Mouse (Mus musculus) brain, embryonic 14.5 days (tissue): ENCODE data around the gene Tmem171. TPM values are rescaled to one million over a fixed set of nuclear protein-coding genes. Genes with fewer than 3 reads are reported as not detected.

Experiments used
- DNase-seq: peaks from one replicate; pipeline ENCODE4 v3.0.0-alpha.2; 2011; ENCODE audit warnings: low read depth
- CTCF ChIP-seq: fragments of 200-500 bp; IDR thresholded peaks from 2 replicates; pipeline ENCODE4 v1.5.1; 2012; ENCODE audit warnings: inconsistent platforms, mild to moderate bottlenecking, moderate library complexity, borderline replicate concordance; ENCODE audit not compliant: insufficient read depth, insufficient read length; ENCODE audit errors: extremely low read depth
- POLR2A ChIP-seq: fragments of 200-500 bp; IDR thresholded peaks from 2 replicates; pipeline ENCODE4 v1.6.1; 2012; ENCODE audit warnings: mild to moderate bottlenecking, inconsistent platforms, borderline replicate concordance; ENCODE audit not compliant: poor library complexity, insufficient read depth, insufficient read length, severe bottlenecking; ENCODE audit errors: extremely low read depth
- polyA plus RNA-seq: library from polyadenylated mRNA; depleted of rRNA; stranded (reverse); fragments of >200 nt; gene quantifications from 2 replicates; pipeline ENCODE4 v1.2.3, GENCODE M21; 2012

Gene Tmem171
- polyA plus RNA-seq, 1 experiment, result not detected

- no peak for DNase-seq
- TF ChIP-seq POLR2A (no peak), CTCF (no peak)
Measured at GRCm38 (mm10) chr13:98705501-98705900, 10.9 kb upstream of the Tmem171 start.

- no peak for TF ChIP-seq CTCF
- TF ChIP-seq POLR2A, result no peak
- DNase-seq, result no peak
Measured at GRCm38 (mm10) chr13:98703786-98704185, 9.2 kb upstream of the Tmem171 start.

- DNase-seq, result no peak
- TF ChIP-seq POLR2A, result no peak
- TF ChIP-seq CTCF, result no peak
Measured at GRCm38 (mm10) chr13:98702361-98702760, 7.7 kb upstream of the Tmem171 start.

- DNase-seq, result no peak
- TF ChIP-seq CTCF (no peak), POLR2A (no peak)
Measured at GRCm38 (mm10) chr13:98701309-98701675, 6.7 kb upstream of the Tmem171 start.

- DNase-seq, result no peak
Measured at GRCm38 (mm10) chr13:98700661-98701308, 6.2 kb upstream of the Tmem171 start.

GRCm38 (mm10) chr13:98699982-98700540 is 5.4 kb upstream of the Tmem171 start:
- DNase-seq, result no peak
- TF ChIP-seq CTCF, result no peak
- TF ChIP-seq POLR2A, result no peak

More at GRCm38 (mm10) chr13:98700661-98701308, 6.2 kb upstream of the Tmem171 start:
- TF ChIP-seq CTCF (no peak), POLR2A (no peak)

GRCm38 (mm10) chr13:98699051-98699744 is 4.6 kb upstream of the Tmem171 start:
- no peak for DNase-seq
- TF ChIP-seq CTCF (no peak), POLR2A (no peak)

GRCm38 (mm10) chr13:98696716-98697115 is 2.1 kb upstream of the Tmem171 start:
- no peak for TF ChIP-seq POLR2A
- TF ChIP-seq CTCF, result no peak

GRCm38 (mm10) chr13:98695546-98695945 is 912 bp upstream of the Tmem171 start:
- DNase-seq, result no peak
- TF ChIP-seq POLR2A (no peak), CTCF (no peak)

More at GRCm38 (mm10) chr13:98696716-98697115, 2.1 kb upstream of the Tmem171 start:
- DNase-seq, result no peak

- no peak for TF ChIP-seq POLR2A
- TF ChIP-seq CTCF, result no peak
- no peak for DNase-seq
Measured at GRCm38 (mm10) chr13:98693316-98693715, 1.3 kb downstream of the Tmem171 start.

- TF ChIP-seq POLR2A (no peak), CTCF (no peak)
- no peak for DNase-seq
Measured at GRCm38 (mm10) chr13:98691956-98692515, 2.6 kb downstream of the Tmem171 start.

- no peak for DNase-seq
- TF ChIP-seq CTCF (no peak), POLR2A (no peak)
Measured at GRCm38 (mm10) chr13:98690886-98691285, 3.7 kb downstream of the Tmem171 start.
